Mouse (Mus musculus): ENCODE measurements around the gene 1190007I07Rik. TPM values are rescaled to one million over a fixed set of nuclear protein-coding genes. Genes with fewer than 3 reads are reported as not detected.

The 1190007I07Rik gene
- 32.6 and 36.5 TPM in 2 replicates for polyA plus RNA-seq (2015; fragmentation: Nextera tagmentation; extraction: Ambion mirVana)

DNA sequence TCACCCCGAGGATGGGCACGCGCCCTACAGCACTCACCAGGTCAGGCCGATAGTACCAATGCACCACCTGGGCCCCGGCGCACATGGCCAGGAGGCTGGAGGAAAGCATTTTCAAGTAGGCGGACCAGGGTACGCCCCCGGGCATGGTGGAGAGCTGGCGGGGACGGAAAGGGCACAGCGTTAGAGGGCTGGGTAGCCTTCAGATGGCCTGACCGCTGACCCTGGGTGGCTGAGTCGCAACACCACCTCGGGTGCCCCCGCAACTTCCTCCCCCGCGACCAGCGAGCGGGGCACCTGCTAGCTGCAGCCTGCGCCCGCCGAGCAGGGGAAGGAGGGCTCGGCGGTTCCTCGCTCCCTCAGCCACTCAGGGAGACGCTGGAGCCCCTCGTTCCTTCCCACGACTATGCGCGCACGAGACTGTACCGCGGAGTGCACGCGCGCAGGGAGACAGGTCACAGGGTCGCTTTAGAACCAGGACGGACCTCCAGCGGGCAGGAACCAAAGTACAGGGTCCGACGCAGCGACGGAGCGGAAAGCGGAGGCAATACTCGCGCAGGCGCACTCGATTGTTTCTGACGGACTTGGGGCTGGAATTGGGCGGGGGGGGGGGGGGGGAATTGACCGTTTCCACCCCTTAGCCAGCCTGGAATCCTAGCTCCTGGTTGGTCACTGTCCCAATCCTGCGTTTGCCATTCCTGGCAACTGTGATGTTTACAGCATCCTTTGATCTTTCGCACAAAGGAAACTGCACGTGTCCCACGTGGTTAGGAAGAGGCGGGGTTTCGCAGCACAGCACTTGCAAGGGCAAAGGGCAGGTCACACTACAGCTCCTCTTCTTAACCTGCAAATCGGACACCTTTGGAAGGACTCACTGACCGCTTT, at the start of gene 1190007I07Rik:
Gene 1190007I07Rik (minus strand): TSS at position 558 of the 882 bp plus-strand sequence.
- under 1% methylated on average over 55 of the region's 61 CpGs for WGBS
- H3K4me1 ChIP-seq (replicated peaks) = peaks cover 6% of the 10 kb centered on the region

DNA sequence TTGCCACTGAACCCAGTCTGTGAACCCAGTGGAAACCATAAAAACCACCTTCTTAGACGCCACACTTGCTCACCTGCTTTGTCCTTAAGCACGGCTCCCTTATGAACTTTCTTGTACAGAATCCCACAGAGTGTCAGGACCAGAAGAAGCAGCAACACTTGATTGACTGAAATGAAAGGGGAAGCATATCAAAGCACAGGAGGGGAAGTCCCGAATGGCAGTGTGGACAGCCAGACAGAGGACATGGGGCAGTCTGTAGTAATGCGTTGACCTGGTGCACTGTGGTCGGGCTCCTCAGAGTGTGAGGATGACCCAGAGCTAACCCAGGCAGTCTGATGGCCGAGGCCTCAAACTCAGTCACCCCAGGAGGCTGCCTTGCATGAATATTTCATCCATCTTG, 47.2 kb upstream of the 1190007I07Rik start:
- Histone ChIP-seq H3K27me3 (no peaks in the 10 kb centered on the region), H3K9ac (no peak overlapping the region), H3K4me2 (no peak overlapping the region), H3K4me3 (no peak overlapping the region), H3K27ac (replicated peaks) (no peak overlapping the region), H3K36me3 (no peaks in the 10 kb centered on the region), H3K9me3 (no peaks in the 10 kb centered on the region), H3K4me1 (replicated peaks) (peaks cover 4% of the 10 kb centered on the region)
- 62% methylated on average over 6 of the region's 6 CpGs for WGBS
- ATAC-seq (ENCODE audit: low FRiP score, low read depth) = no peak

More for the DNA sequence above, at the start of gene 1190007I07Rik:
- H3K27ac ChIP-seq (replicated peaks) = peak within 1 kb of the TSS; percentile 90
- no peaks in the 10 kb centered on the region for H3K27me3 ChIP-seq
- H3K9ac ChIP-seq = peak within 1 kb of the TSS; percentile 91
- H3K36me3 ChIP-seq = 0 out of 2 replicates have a peak, but pooled peaks cover 9% of the 10 kb centered on the region
- peak; percentile 91 for ATAC-seq (ENCODE audit: low FRiP score, low read depth)
- H3K4me2 ChIP-seq = peak within 1 kb of the TSS; percentile 68
- no peaks in the 10 kb centered on the region for H3K9me3 ChIP-seq
- H3K4me3 ChIP-seq = peak within 1 kb of the TSS; percentile 90

DNA sequence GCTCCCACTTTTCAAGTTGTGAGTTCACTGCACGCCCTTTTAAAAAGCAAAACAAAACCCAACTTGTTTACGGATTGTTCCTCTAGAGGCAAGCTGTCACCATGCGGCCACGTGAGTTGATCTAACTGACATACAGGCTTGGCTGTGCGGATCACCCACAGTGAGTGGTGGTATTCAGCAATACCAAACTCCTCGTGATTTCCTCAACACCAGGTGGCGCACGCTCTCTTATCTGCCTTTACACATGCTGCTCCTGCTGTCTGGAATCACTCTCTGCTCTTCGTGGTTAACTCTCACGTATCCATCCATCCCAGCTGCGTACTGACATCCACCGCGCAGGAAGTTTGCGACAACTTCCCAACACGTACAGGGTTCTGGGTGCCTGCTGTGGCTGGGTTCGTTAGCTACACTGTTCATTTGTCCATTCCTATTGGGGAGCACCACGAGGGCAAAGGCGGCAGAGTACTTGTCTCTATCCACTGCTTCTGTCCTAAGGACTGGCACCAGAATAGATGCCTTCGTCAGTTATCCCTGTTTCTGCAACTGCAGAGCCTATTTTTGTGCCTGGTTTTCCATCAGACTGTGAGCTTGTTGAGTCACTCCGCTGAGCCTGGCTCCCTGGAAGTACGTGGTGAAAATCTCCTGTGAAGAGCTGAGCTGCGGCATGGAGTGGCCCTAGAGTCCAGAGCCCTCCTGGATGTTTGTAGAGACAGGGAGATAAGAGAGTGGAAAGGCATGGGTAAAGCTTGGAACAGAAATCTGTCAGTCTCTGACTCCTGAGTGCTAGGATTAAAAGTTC, 43.6 kb upstream of the 1190007I07Rik start:
- Histone ChIP-seq H3K9ac (no peak overlapping the region), H3K36me3 (no peaks in the 10 kb centered on the region), H3K9me3 (no peaks in the 10 kb centered on the region), H3K4me1 (replicated peaks) (peaks cover 4% of the 10 kb centered on the region), H3K27ac (replicated peaks) (no peak overlapping the region), H3K4me2 (peak overlapping the region; percentile 46), H3K27me3 (no peaks in the 10 kb centered on the region), H3K4me3 (no peak overlapping the region)
- peak; percentile 90 for ATAC-seq (ENCODE audit: low FRiP score, low read depth)
- 22% methylated on average over 22 of the region's 22 CpGs for WGBS

DNA sequence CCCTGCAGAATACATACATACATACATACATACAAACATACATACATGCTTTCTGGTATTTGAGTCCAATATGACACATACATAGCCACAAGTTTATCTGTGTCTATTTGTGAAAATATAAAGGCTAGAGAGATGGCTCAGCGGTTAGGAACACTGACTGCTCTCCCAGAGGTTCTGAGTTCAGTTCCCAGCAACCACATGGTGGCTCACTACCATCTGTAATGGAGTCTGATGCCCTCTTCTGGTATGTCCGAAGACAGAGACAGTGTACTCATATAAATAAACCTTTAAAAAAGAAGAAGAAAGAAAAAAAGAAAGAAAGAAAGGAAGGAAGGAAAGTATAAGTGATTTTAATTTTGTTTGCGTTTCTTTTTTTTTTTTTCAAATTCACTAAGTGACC, 42.9 kb upstream of the 1190007I07Rik start:
- Histone ChIP-seq H3K4me2 (no peak overlapping the region), H3K27ac (replicated peaks) (no peak overlapping the region), H3K36me3 (no peaks in the 10 kb centered on the region), H3K27me3 (no peaks in the 10 kb centered on the region), H3K4me1 (replicated peaks) (peaks cover 4% of the 10 kb centered on the region), H3K4me3 (no peak overlapping the region), H3K9ac (no peak overlapping the region), H3K9me3 (no peaks in the 10 kb centered on the region)
- 63% methylated on average over 3 of the region's 3 CpGs for WGBS
- ATAC-seq (ENCODE audit: low FRiP score, low read depth) = no peak

DNA sequence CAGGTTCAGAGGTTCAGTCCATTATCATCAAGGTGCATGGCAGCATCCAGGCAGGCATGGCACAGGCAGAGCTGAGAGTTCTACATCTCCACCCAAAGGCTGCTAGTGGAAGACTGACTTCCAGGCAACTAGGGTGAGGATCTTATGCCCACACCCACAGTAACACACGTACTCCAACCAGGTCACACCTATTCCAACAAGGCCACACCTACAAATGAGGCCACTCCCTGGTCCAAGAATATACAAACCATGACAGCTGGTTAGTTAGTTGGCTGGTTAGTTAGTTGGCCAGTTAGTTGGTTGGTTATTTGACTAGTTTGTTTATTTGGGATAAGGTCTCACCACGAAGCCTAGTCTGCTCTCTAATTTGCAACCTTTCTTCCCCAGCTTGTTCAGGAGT, 40.3 kb upstream of the 1190007I07Rik start:
- Histone ChIP-seq H3K9ac (no peak overlapping the region), H3K27me3 (no peaks in the 10 kb centered on the region), H3K4me2 (no peak overlapping the region), H3K4me1 (replicated peaks) (peaks cover 4% of the 10 kb centered on the region), H3K36me3 (no peaks in the 10 kb centered on the region), H3K27ac (replicated peaks) (no peak overlapping the region), H3K9me3 (no peaks in the 10 kb centered on the region), H3K4me3 (no peak overlapping the region)
- ATAC-seq (ENCODE audit: low FRiP score, low read depth) = no peak
- WGBS = 85% methylated on average over 2 of the region's 2 CpGs

DNA sequence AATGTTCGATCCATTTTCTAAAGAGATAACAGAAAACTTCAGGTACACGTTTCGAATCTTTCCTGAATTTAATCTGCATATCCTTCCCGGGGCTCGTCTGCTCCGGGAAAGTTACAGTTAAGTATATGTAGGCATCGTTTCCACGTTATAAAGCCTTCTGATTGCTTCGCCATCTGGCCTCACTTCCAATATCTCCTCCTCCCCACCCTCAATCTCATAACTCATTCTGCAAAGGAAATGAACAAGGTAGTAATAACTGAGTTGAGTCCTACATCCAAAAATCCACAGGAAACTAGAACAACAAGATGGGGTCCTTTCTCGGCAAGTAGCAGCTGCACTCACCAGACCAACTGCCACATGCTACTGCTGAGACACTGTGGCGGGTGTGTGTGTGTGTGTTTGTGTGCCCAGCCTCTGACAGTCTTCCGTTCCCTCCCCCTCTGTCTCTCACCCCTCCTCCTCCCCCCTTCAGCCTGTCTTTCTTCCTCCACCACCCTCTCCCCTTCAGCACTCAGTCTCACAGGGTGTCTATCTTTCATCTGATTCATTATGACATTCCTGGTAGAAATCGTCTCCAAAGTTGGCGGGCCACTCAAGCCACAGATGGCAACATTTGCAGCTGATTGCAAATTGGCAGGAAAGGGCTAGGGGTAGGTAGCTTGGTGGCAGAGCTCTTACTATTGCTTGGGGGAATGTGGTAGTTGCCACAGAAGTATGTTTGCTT, 39.4 kb upstream of the 1190007I07Rik start:
- Histone ChIP-seq H3K4me1 (replicated peaks) (peaks cover 4% of the 10 kb centered on the region), H3K27ac (replicated peaks) (no peak overlapping the region), H3K36me3 (no peaks in the 10 kb centered on the region), H3K9ac (no peak overlapping the region), H3K9me3 (no peaks in the 10 kb centered on the region), H3K4me2 (no peak overlapping the region), H3K4me3 (no peak overlapping the region), H3K27me3 (no peaks in the 10 kb centered on the region)
- ATAC-seq (ENCODE audit: low FRiP score, low read depth) = peak; percentile 51; the same call in 1 of the 2 replicates
- 81% methylated on average over 14 of the region's 14 CpGs for WGBS

DNA sequence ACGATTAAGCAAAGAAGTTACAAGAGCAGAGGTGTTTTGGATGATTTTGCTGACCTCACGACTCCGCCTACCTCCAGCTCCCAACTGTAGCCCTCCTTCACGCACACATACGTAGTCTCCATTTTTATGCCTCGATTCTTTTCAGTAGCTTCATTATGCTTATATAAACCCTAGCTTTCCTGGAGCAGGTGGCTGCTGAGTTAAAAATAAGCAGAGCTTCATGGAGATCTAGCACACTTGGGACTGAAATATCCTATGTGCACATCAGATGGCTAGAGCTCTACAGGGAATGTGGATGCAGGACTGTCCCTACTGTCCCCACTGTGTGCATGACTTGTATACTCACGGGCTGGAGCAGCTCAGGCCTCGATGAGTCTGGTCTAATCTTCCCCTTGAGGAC, 38.8 kb upstream of the 1190007I07Rik start:
- WGBS = 81% methylated on average over 8 of the region's 8 CpGs

DNA sequence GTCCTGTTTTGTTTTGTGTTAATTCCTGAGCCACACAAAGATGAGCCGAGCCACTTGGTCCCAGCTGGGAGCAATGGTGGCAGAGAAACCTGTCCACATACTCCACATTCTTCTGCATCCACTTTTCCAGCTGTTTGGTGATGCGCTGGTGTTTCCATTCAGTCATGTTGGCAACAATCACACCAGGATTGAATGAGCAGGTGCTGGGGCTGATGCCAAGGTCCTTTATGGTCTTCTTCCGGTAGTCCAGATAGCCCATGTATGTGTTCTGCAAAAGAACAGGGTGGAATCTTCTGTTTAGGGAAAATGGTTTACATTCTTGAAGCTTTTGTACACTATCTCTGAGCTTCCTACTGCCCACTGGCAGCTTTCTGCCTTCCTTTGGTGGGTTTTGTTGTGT, 31.6 kb upstream of the 1190007I07Rik start:
- no peak for ATAC-seq (ENCODE audit: low FRiP score, low read depth)
- Histone ChIP-seq H3K4me2 (no peak overlapping the region), H3K4me1 (replicated peaks) (no peaks in the 10 kb centered on the region), H3K9ac (no peak overlapping the region), H3K9me3 (no peaks in the 10 kb centered on the region), H3K27ac (replicated peaks) (no peak overlapping the region), H3K27me3 (no peaks in the 10 kb centered on the region), H3K4me3 (no peak overlapping the region), H3K36me3 (peaks cover 11% of the 10 kb centered on the region)
- WGBS = 72% methylated on average over 3 of the region's 3 CpGs

More for the DNA sequence above, 38.8 kb upstream of the 1190007I07Rik start:
- Histone ChIP-seq H3K4me2 (no peak overlapping the region), H3K27me3 (no peaks in the 10 kb centered on the region), H3K9me3 (no peaks in the 10 kb centered on the region), H3K27ac (replicated peaks) (no peak overlapping the region), H3K36me3 (no peaks in the 10 kb centered on the region), H3K4me1 (replicated peaks) (peaks cover 3% of the 10 kb centered on the region), H3K9ac (no peak overlapping the region), H3K4me3 (no peak overlapping the region)
- no peak for ATAC-seq (ENCODE audit: low FRiP score, low read depth)

DNA sequence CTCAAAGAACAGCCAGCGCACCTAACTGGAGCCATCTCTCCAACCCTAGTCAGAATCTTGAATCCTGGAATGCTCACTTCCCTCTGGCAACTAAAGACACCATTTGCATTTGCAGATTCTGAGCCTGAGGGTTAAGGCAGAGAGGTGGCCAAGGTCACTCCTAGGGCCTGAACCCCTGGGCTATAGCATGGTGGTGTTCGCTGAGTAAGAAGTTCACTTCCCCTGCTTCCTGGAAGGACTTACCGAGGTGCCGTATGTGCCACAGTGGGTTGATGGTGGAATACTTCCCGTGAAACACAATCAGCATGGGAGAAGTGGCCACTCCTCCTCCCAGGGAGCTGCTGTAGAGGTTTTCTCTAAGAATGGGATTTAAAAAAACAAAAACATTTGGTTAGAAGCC, 29.6 kb upstream of the 1190007I07Rik start:
- no peak for ATAC-seq (ENCODE audit: low FRiP score, low read depth)
- no peak overlapping the region for H3K4me2 ChIP-seq
- no peaks in the 10 kb centered on the region for H3K9me3 ChIP-seq
- no peaks in the 10 kb centered on the region for H3K27me3 ChIP-seq
- no peak overlapping the region for H3K9ac ChIP-seq
- H3K4me1 ChIP-seq (replicated peaks) = no peaks in the 10 kb centered on the region
- no peak overlapping the region for H3K27ac ChIP-seq (replicated peaks)
- WGBS = 76% methylated on average over 5 of the region's 5 CpGs
- H3K4me3 ChIP-seq = no peak overlapping the region
- H3K36me3 ChIP-seq = peaks cover 17% of the 10 kb centered on the region

DNA sequence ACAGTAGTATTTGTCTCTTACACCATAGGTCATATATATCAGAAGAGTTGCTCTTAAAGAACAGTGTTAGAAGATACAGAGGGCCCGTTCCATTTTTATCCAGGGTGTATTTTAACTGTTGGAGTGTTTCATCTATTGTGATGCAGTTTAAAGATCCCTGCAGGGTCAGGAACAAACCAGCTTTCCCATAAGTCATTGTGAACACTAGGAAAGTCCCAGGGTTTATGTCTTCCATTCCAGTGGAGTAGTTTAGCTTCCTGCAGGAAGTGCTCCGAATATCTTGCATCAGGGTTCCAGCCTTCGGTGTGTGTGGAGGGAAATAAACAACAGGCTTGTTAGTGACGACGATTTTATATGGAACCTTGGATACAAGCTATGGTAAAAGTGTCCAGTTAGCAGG, 28.2 kb upstream of the 1190007I07Rik start:
- H3K4me1 ChIP-seq (replicated peaks) = no peaks in the 10 kb centered on the region
- peaks cover 28% of the 10 kb centered on the region for H3K36me3 ChIP-seq
- no peak overlapping the region for H3K4me2 ChIP-seq
- 85% methylated on average over 5 of the region's 5 CpGs for WGBS
- no peak overlapping the region for H3K9ac ChIP-seq
- H3K27me3 ChIP-seq = no peaks in the 10 kb centered on the region
- H3K27ac ChIP-seq (replicated peaks) = no peak overlapping the region
- ATAC-seq (ENCODE audit: low FRiP score, low read depth) = no peak
- H3K9me3 ChIP-seq = no peaks in the 10 kb centered on the region
- no peak overlapping the region for H3K4me3 ChIP-seq

DNA sequence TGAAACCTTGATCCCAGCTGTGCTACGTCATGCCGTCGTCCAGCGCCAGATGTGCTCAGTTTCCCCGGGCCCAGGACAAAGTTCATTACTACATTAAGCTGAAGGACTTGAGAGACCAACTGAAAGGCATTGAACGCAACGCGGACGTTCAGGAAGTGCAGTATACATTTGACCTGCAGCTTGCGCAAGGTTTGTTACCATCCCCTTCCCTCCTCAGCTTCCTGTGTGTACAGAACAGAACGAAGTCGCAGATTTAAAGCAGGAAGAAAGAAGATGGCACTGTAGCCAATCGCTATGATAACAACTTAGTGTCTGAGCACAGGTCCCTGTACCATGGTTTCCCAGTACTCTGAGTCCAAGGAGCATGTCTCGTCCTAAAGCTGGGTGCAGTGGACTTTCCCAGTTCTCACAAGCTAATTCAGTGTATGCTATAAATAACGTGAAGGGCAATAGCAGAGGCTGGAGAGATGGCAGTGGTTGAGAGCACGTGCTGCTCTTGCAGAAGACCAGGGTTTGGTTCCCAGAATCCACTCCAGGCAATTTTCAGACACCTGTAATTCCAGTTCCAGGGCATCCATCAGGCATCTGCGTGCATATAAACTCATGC, 24.3 kb upstream of the 1190007I07Rik start:
- Histone ChIP-seq H3K36me3 (peaks cover 62% of the 10 kb centered on the region), H3K27ac (replicated peaks) (no peak overlapping the region)
- 96% methylated on average over 17 of the region's 17 CpGs for WGBS

More for the DNA sequence above, 24.3 kb upstream of the 1190007I07Rik start:
- ATAC-seq (ENCODE audit: low FRiP score, low read depth) = no peak
- Histone ChIP-seq H3K4me1 (replicated peaks) (no peaks in the 10 kb centered on the region), H3K4me2 (no peak overlapping the region), H3K27me3 (no peaks in the 10 kb centered on the region), H3K9me3 (no peaks in the 10 kb centered on the region), H3K4me3 (no peak overlapping the region), H3K9ac (no peak overlapping the region)

All from hindbrain, embryonic 15.5 days (tissue).